Mouse (Mus musculus) adrenal gland, postnatal 25 days (tissue): ENCODE measurements around the gene Cptp. TPM values are rescaled to one million over a fixed set of nuclear protein-coding genes. Genes with fewer than 3 reads are reported as not detected.

Source experiments
- DNase-seq: peaks from one replicate; pipeline ENCODE4 v3.0.0; 2021; ENCODE audit warnings: mixed read lengths
- microRNA-seq, 2 experiments: library from miRNA; unstranded; fragments of <30 nt; microRNA quantifications; one replicate each; pipeline ENCODE4 v1.2.0; 2021
- total RNA-seq: library from RNA; stranded (reverse); gene quantifications from 2 replicates; pipeline ENCODE4 v1.2.3, GENCODE M21; 2021

Gene Cptp
- total RNA-seq, 1 experiment from 2014 or later = 23.0 TPM

DNA sequence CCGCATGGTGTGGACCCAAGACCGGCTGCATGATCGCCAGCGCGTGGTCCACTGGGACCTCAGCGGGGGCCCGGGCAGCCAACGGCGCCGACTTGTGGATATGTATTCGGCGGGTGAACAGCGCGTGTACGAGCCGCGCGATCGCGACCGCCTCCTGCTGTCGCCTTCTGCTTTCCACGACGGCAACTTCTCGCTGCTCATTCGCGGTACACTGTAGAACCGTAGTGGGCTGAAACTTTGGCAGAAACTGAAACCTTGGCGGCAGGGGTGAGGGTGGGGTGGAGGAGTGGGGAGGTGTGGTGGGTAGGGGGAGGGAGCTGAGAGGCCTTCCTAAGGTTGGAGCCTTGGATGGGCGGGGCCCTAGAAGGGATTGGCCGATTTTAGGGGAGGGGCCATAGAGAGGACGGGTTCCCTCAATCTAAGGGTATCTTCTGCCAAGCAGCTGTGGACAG lies 28.2 kb downstream of the Cptp start:
- peak; percentile 66 for DNase-seq

DNA sequence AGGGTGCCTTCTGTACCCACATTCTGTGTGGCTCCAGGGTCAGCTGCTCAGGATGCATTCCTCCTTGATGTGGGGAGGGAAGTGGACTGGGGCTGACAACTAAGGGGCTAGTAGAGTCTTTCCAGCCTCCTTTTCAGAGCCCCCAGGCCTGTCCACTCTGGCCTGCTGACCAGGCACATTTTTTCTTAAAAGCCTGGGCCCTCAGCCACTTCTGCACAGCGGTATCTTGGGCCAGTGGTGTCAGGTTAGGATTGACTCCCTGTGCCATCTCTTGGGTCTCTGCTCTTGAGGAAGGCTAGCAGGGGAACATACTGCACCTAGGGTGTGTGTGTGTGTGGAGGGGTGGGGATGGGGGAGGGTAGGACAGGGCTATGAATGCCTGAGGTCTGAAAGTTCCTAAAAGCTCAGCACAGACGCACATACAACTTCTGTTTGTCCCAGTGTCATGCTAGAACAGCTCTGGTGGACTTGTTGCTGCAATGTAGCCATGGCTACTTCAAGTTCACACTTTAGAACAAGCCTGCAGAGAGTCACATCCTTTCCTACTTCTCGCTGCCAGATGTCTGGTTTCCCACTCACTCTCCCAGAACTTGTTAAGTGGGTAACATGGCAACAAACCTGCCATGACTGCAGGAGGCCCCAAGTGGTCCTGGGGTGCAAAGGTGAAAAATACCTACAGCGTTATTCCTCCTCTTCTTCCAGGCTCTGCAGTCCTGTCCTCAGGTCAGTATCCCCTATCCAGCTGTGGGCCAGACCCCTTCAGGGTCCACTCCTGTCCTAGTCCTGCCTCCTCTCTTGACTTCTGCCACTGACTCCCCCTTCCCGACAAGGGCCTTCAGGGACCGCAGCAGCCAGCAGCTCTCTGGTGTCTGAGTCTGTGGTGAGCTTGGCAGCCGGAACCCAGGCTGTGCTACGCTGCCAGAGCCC lies 28.9 kb downstream of the Cptp start:
- DNase-seq = no peak

DNA sequence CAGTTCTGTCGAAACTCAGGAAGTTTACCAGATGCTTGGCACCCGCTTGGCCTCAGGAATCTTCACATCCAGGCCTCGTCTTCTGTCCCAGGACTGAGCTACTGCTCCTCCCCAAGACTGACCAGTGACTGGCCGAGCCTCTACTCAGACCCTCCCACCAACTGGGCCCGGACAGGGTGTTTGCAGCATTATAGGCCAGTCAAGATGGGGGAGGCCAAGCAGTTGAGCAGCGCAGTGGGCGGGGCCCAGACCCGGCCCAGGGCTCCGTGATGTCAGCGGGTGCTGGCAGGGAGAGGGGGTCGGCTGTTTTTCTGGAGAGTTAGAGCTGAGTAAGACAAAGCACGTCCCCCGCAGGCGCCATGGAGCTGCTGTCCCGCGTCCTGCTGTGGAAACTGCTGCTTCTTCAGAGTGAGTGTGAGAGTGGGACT lies 29.7 kb downstream of the Cptp start, which contains the start of gene Mxra8:
Gene Mxra8, plus strand, starts transcription at position 198 of the 428 bp plus-strand sequence.
- DNase-seq = peak; percentile 78

DNA sequence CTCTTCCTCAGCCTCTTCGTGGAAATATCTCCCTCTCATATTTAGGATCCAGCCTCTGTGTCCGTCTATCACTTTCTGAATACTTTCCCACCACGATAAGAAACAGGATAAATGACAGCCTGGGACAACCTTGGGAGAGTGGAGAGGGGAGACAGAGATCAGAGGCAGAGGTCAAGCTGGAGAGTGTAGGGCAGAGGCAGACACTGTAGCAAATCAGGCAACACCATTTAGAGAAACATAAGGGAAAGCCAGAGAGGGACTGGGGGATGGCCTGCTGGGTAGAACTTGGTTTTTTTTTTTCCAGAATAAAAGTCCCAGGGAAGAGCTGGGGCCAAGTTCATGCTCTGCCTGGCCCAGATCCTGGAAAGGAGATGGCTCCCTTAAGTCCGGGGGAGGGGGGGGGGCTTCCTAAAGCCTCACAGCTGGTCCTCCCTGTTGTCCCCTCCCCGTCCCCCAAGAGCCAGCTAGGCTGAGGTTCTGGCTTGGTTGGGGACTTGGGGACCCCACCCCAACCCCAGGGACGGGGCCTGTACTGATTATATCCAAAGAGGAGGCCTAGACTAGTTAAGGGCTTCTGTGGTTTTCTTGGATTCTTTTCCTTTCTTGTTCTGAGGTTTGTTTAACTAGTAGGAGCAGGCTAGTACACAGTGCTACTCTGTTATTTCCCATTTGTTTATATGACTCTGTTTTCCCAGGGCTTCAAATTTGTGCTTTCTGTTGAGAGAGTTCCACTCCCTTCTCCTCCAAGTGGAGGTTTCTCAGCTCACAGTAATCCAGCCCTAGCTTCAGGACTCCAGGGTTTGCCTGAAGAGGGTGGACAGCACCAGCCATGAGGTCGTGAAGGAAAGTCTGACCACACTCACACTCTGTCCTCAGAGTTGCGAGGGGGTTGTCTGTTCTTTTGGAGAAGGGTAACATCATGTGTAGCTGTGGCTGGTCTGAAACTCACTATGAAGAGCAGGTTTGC lies 30.8 kb downstream of the Cptp start:
- DNase-seq = no peak

DNA sequence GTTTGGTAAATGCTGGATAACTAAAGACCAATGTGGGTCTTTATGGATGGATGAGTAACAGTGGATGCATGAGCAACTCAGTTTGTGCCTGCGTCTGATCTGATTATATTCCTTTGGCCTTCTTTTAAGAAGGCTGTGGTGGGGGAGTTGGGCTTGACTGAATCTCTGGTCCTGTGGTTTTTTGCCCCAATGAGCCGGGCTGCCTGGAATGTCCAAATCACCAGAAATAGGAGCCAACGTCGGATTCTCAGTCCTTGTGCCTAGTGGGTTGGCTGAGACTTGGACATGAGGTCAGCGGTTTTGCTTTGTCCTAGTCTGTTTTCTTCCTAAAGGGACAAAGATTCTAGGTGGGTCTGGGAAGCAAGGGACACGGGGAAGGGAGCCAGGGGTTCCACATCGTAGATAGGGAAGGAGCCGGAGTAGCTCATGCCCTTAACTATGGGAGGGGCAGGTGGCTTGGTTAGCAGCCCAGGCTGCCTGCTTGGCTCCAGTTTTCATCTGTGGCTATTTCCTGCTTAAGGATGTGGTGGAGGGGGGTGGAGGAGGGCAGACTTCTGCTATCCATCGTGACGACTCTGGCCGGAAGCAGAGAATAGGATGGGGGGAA lies 31.7 kb downstream of the Cptp start:
- no peak for DNase-seq

DNA sequence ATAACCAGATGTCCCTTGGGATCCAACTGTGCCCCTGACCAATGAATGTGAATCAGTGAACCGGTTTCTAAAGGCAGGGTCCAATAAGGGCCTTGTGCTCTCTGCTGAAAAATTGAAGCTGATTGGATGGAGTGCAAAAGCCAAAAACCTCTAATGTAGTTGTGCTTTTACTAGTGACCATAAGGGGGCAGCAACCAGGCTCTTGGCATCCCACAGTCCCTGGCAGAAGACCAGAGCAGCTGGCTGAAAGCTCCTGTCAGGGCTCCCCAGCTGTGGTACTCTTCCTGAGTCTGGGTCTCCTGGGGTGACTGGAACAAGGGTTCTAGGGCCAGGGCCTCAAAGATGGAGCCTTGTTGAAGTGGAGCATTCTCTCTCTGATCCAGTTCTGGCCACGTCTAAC lies 35.4 kb downstream of the Cptp start:
- peak; percentile 80 for DNase-seq

DNA sequence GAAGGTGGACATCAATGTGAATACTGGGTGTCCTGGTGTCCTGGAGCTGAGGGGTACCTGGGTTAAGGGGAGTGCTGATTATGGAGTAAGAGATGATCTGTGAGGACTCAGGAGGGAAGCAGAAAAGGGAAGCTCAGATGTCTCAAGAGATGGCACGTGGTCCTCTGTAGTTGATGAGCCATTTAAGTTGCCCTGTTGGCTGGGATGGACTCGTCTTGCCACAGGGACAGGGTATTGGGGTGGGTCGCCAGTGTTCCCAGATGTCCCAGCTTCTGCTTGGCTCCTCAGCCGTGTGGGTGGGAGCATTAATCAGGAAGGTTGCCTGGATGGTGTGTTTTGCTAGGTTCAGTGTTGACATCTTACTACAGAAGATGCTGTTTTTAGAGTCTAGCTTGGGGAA lies 36.0 kb downstream of the Cptp start:
- DNase-seq = no peak

DNA sequence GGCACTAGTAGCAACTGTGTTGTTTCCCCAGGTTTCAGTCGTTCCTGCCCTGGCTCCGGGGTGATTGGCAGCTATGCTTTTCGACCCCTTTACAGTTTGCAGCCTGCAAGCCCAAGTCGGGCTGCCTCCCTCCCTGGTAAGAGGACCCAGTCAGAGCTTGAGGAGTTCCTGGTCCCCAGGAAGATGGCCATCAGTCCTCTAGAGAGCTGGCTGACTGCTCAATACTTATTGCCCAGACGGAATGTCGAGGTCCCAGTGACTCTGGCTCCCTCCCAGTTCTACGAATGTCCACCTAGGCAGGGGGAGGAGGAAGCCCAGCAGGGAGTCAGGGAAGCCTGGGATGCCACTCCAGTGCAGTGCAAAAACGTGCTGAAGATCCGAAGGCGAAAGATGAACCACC lies 36.9 kb downstream of the Cptp start:
- no peak for DNase-seq

DNA sequence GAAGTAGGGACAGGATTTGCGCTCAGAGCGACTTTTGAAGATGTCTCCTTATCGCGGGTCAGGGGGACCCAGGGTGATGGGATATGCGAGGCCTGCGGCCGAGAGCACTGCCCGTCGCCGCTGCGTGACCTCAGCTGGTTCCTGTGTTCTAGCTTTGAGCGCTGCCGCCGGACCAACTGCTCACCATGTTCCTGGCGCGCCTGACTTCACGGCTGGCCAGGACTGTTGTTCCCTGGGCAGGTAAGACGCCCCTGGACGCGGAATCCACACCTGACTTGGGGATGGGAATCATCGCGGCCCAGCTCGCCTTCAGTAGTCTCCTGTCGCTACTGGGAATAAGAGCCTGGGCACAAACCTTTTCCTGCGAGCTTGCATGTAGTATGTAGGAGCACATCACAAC lies 37.4 kb downstream of the Cptp start:
- peak; percentile 39 for DNase-seq

DNA sequence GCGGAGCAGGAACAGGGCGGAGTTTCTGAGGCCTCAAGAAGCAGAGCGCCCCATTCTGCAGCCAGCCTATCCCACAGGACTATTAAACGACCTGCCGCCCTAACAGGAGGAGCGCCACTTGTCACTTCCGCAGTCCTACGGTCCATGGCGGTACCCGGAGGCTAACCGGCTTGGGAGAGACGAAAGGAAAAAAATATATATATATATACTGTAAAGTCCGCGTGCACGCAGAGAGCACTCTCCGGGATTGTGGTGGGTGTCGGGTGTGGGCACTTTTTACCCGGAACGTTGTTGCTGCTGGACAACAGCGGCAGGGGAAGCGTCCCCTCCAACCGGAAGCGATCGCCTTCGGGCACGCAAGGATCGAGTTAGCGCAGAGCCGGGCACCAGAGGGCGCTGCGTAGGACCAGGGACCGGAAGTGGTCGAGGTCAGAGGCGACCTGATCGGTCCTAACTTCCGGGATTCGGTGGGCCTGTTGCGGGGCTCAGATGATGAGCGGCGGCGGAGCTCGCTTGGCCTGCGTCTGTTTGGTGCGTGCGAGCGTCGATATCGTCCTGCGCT lies 38.0 kb downstream of the Cptp start, which contains the start of gene Aurkaip1:
Gene Aurkaip1, plus strand, starts transcription at position 68 of the 562 bp plus-strand sequence.
- DNase-seq = peak; percentile 94

DNA sequence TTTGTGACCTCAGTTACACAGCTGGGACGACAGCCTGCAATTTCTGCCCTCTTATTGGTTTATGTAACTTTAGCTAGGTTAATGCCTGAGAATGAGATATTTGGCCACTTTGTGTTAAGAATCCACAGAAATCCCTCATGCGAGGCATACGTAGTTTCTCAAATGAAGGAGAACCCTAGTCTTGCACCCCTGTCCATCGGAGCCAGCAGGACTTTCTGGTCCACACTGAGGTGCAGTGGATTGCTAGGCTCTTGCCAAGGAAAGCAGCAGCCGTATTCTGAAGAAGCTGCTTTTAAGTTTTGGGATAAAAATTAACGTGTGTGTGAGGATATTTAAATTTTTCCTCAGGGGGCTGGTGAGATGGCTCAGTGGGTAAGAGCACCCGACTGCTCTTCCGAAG lies 38.6 kb downstream of the Cptp start:
- no peak for DNase-seq

DNA sequence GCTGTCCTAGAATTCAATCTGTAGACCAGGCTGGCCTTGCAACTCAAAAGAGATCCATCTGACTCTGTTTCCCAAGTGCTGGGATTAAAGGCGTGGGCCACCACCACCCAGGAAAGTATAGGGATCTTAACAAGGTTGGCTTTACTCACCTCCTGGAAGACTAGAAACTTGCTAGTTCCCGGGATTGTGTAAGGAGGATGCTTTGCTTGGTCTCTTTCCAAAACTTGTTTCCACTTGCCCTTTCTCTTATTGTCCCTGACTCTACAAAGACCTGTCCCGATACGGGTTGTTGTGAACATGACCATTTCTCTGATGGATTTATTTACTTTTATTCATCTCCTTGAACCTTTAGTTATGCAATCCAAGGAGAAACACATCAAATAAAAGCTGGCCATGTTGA lies 39.4 kb downstream of the Cptp start:
- no peak for DNase-seq

DNA sequence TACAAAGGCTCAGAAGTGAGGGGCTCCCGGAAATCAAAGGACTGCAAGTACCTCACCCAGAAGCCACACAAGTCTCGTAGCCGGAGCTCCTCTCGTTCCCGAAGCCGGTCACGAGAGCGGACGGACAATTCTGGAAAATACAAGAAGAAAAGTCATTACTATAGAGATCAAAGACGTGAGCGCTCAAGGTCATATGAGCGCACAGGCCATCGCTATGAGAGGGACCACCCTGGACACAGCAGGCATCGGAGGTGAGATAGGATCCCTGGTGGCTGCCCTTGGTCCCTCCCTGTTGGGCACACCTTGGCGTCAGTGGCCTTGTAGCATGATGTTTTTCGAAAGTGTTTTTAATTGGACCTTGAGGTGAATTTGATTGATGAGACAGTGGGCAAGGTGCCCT lies 45.8 kb downstream of the Cptp start:
- DNase-seq = no peak

DNA sequence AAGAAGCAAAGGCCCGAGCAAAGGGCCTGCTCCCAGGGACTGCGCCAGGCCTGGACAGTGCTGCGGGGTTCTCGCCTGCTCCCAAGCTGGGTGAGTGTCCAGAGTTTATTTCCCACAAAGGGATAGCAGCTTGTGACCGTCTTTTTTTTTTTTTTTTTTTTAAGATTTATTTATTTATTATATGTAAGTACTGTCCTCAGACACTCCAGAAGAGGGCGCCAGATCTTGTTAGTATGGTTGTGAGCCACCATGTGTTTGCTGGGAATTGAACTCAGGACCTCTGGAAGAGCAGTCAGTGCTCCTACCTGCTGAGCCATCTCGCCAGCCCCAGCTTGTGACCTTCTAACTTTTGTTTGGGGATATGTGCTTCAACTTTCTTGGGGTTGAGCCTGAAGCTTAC lies 48.2 kb downstream of the Cptp start:
- no peak for DNase-seq

DNA sequence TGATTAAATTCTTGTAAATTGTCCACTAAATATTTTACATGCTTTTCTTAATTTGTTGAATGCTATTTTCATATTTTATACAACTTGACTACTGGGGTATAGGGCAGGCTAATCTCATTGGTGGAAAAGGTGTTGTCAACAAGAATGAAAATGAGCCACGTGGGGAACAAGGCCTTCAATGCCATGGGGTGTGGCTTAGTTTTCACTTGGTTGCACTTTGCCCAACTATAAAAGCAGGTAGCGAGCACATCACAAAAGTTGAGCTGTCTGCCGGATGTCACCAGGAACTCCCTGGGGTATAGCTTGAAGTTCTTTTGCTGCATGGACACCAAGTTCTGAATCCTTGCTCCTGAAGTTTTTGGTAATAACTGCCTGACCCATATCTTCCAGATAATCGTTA lies 51.7 kb downstream of the Cptp start:
- no peak for DNase-seq

Small RNA genes within 50 kb of the gene (microRNA-seq; reads per million reads assigned to microRNA genes)
- 0 reads per million in 2 experiments for gene Gm22991

Other genes with a start within 250 kb of the Cptp start
- 50.9 and 68.4 TPM in 2 replicates for gene Cdk11b, start 244.6 kb downstream of the Cptp start, total RNA-seq
- not detected in 2 replicates for gene Gm10563, start 224.0 kb downstream of the Cptp start, total RNA-seq
- 3.7 and 4.2 TPM in 2 replicates for gene Mmp23, start 216.1 kb downstream of the Cptp start, total RNA-seq
- 47.0 and 60.2 TPM in 2 replicates for gene Mib2, start 200.2 kb downstream of the Cptp start, total RNA-seq
- gene Fndc10, start 175.1 kb downstream of the Cptp start, total RNA-seq = 50.8 and 67.4 TPM in 2 replicates
- 100 and 123 TPM in 2 replicates for gene Ssu72, start 164.6 kb downstream of the Cptp start, total RNA-seq
- 0.86 and 1.6 TPM in 2 replicates for gene Tmem240, start 134.6 kb downstream of the Cptp start, total RNA-seq
- gene Atad3a, start 108.3 kb downstream of the Cptp start, total RNA-seq = 91.0 and 98.7 TPM in 2 replicates
- 2.6 and 3.7 TPM in 2 replicates for gene Vwa1, start 94.7 kb downstream of the Cptp start, total RNA-seq
- gene Tmem88b, start 83.6 kb downstream of the Cptp start, total RNA-seq = 0.79 and 1.2 TPM in 2 replicates
- gene Ankrd65, start 79.0 kb downstream of the Cptp start, total RNA-seq = not detected in 2 replicates
- gene Mrpl20, start 66.6 kb downstream of the Cptp start, total RNA-seq = 126 and 163 TPM in 2 replicates
- 150 and 170 TPM in 2 replicates for gene Ccnl2, start 57.0 kb downstream of the Cptp start, total RNA-seq
- gene Aurkaip1, start 38.2 kb downstream of the Cptp start, total RNA-seq = 135 and 160 TPM in 2 replicates
- gene Mxra8, start 29.8 kb downstream of the Cptp start, total RNA-seq = 38.1 and 50.3 TPM in 2 replicates
- gene Dvl1, start 22.0 kb downstream of the Cptp start, total RNA-seq = 63.2 and 64.6 TPM in 2 replicates
- 0.52 and 0.55 TPM in 2 replicates for gene Tas1r3, start 6.1 kb downstream of the Cptp start, total RNA-seq
- 32.4 and 36.9 TPM in 2 replicates for gene Ints11, start 106 bp upstream of the Cptp start, total RNA-seq
- gene Pusl1, start 22.3 kb upstream of the Cptp start, total RNA-seq = 36.3 and 38.8 TPM in 2 replicates
- gene Acap3, start 22.4 kb upstream of the Cptp start, total RNA-seq = 23.6 and 27.1 TPM in 2 replicates
- gene Ube2j2, start 74.4 kb upstream of the Cptp start, total RNA-seq = 71.7 and 76.6 TPM in 2 replicates
- 70.6 and 77.9 TPM in 2 replicates for gene C1qtnf12, start 92.9 kb upstream of the Cptp start, total RNA-seq
- 6.6 and 9.7 TPM in 2 replicates for gene B3galt6, start 123.2 kb upstream of the Cptp start, total RNA-seq
- gene Sdf4, start 123.4 kb upstream of the Cptp start, total RNA-seq = 248 and 275 TPM in 2 replicates
- gene Tnfrsf4, start 144.4 kb upstream of the Cptp start, total RNA-seq = 1.5 TPM in 1 of 2 replicates, not detected in the other
- gene Tnfrsf18, start 156.7 kb upstream of the Cptp start, total RNA-seq = not detected in 2 replicates
- 0.61 TPM in 1 of 2 replicates, not detected in the other for gene Ttll10, start 190.0 kb upstream of the Cptp start, total RNA-seq
- gene 9430015G10Rik, start 240.5 kb upstream of the Cptp start, total RNA-seq = 13.5 and 16.7 TPM in 2 replicates